Mouse (Mus musculus): ENCODE measurements around the gene Psen1.

DNA sequence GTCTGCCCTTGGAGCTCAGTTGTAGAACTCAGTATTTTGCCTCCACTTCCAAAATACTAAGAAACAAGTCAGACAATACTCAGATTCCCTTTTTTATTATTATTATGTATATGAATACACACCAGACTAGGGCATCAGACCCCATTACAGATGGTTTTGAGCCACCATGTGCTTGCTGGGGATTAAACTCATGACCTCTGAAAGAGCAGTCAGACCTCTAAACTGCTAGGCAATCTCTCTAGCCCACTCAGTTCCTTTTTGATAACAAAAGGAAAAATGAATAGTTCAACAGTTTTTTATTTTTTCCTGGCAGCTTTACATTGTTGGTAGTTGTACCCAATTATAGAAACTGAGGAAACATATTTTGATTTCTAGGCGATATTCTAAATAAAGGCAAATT, 2.5 kb upstream of the Psen1 start:
- TF ChIP-seq POLR2A (IDR thresholded peaks at IDR 0.05; ENCODE audit: control insufficient read depth, extremely low read depth, insufficient read depth, low read length, poor library complexity) (no peak), CTCF (IDR thresholded peaks at IDR 0.05; ENCODE audit: borderline replicate concordance, control insufficient read depth, extremely low read depth, insufficient read depth, low read length, poor library complexity) (no peak)

Measured in thymus, adult 2 months (tissue).